8 mouse cellular contexts compared by ENCODE assay signal in the genomic region with DNA sequence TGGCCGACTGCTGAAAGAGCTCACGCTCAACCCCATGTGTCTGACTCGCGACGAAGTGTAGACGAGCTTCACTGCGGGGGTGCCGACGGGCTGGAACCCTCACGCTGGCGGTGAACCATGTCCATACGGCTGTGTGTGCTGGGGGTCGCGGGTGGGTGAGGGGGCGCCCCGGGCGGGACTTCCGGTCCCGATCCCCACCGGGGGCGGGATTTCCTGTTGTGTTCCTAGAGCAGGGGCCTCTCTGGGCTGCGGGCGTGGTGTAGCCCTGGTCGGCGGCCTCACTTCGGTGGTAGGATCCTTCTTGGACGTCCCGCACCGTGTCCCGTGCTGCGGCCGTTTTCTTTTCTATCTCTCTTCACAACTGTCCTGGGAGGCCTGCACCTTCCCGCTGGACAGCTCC. TPM values are rescaled to one million over a fixed set of nuclear protein-coding genes. Genes with fewer than 3 reads are reported as not detected.
A peak's percentile ranks its signal among the peaks of the same experiment; 100 is the strongest.
DNase-seq lines count a peak whose midpoint lies in the region; ATAC-seq and TF ChIP-seq lines count a peak whose summit lies in the region.

No protein-coding gene starts in this region.

- H3K4me2 ChIP-seq in intestine, postnatal 0 days (replicated peaks; ENCODE audit: low read depth): peak overlapping the region; percentile 67
- H3K4me2 ChIP-seq in liver, embryonic 14.5 days (ENCODE audit: low read depth): peak overlapping the region; percentile 97
- H3K4me2 ChIP-seq in neural tube, embryonic 14.5 days (ENCODE audit: low read depth, low read length): peak overlapping the region; percentile 71

- DNase-seq in heart, adult 18-20 months: peak; percentile 84
- no peak for DNase-seq in heart, adult 8-10 months (ENCODE audit: low spot score)
- DNase-seq in brain, embryonic 14.5 days (ENCODE audit: low read depth): peak; percentile 88
- DNase-seq in gastrocnemius, postnatal 10 days: peak; percentile 78
- peak; percentile 55 to 68 (median 60) for DNase-seq in liver, embryonic 14.5 days (ENCODE audit: low read depth in 3 of 3, low spot score in 3 of 3)
- DNase-seq in thymus, postnatal 14 days: peak; percentile 85

- peak overlapping the region; percentile 63 for H3K4me3 ChIP-seq in intestine, postnatal 0 days (ENCODE audit: low read depth, low read length)
- peak overlapping the region; percentile 80 to 90 for H3K4me3 ChIP-seq in liver, embryonic 14.5 days (ENCODE audit: insufficient read depth in 1 of 2, low read depth in 2 of 2, low read length in 2 of 2)
- H3K4me3 ChIP-seq in neural tube, embryonic 14.5 days (ENCODE audit: low read depth, low read length): peak overlapping the region; percentile 68

- no peak for TF ChIP-seq EP300 in liver, embryonic 14.5 days (IDR thresholded peaks at IDR 0.05; ENCODE audit: low read depth)

- peak overlapping the region; percentile 88 for H3K27ac ChIP-seq in intestine, postnatal 0 days (ENCODE audit: low read depth, low read length)
- peak overlapping the region; percentile 88 for H3K27ac ChIP-seq in liver, embryonic 14.5 days
- H3K27ac ChIP-seq in neural tube, embryonic 14.5 days (ENCODE audit: low read depth, low read length): peak overlapping the region; percentile 97

- WGBS in intestine, postnatal 0 days: under 1% methylated on average over 32 of the region's 33 CpGs
- WGBS in liver, embryonic 14.5 days (ENCODE audit: insufficient replicate concordance): under 1% methylated on average over 33 of the region's 33 CpGs
- WGBS in neural tube, embryonic 14.5 days: under 1% methylated on average over 32 of the region's 33 CpGs

- peak overlapping the region; percentile 53 for H3K9ac ChIP-seq in intestine, postnatal 0 days (ENCODE audit: low read depth, low read length)
- peak overlapping the region; percentile 80 for H3K9ac ChIP-seq in liver, embryonic 14.5 days (replicated peaks)
- H3K9ac ChIP-seq in neural tube, embryonic 14.5 days (replicated peaks; ENCODE audit: low read depth, low read length): peak overlapping the region; percentile 73

- TF ChIP-seq CTCF in brain, embryonic 14.5 days (IDR thresholded peaks at IDR 0.05; ENCODE audit: borderline replicate concordance, extremely low read depth, insufficient read depth, insufficient read length): no peak
- TF ChIP-seq CTCF in intestine, postnatal 0 days (IDR thresholded peaks at IDR 0.05; ENCODE audit: low read depth): no peak
- no peak for TF ChIP-seq CTCF in liver, embryonic 14.5 days (IDR thresholded peaks at IDR 0.05; ENCODE audit: low read depth)

- H3K36me3 ChIP-seq in intestine, postnatal 0 days (ENCODE audit: control insufficient read depth, insufficient read depth): peaks cover 25% of the 10 kb centered on the region
- H3K36me3 ChIP-seq in liver, embryonic 14.5 days (replicated peaks; ENCODE audit: control insufficient read depth, insufficient read depth, low read depth): peaks cover 7% of the 10 kb centered on the region; the same call in 1 of the 2 replicates
- peaks cover 19% of the 10 kb centered on the region for H3K36me3 ChIP-seq in neural tube, embryonic 14.5 days (ENCODE audit: control insufficient read depth, insufficient read depth, low read length)

- ATAC-seq in intestine, postnatal 0 days: peak; percentile 20
- ATAC-seq in liver, embryonic 14.5 days (ENCODE audit: insufficient read depth): peak; percentile 40
- ATAC-seq in neural tube, embryonic 14.5 days (ENCODE audit: low read depth): peak; percentile 44

- H3K9me3 ChIP-seq in intestine, postnatal 0 days (ENCODE audit: control insufficient read depth): no peaks in the 10 kb centered on the region
- H3K9me3 ChIP-seq in liver, embryonic 14.5 days (ENCODE audit: control insufficient read depth, low read length): no peaks in the 10 kb centered on the region
- H3K9me3 ChIP-seq in neural tube, embryonic 14.5 days (ENCODE audit: control insufficient read depth, low read length): no peaks in the 10 kb centered on the region

- H3K27me3 ChIP-seq in intestine, postnatal 0 days (replicated peaks; ENCODE audit: control insufficient read depth, insufficient read depth, low read length): no peaks in the 10 kb centered on the region
- no peaks in the 10 kb centered on the region for H3K27me3 ChIP-seq in liver, embryonic 14.5 days (ENCODE audit: control insufficient read depth, insufficient read depth, low read length)
- no peaks in the 10 kb centered on the region for H3K27me3 ChIP-seq in neural tube, embryonic 14.5 days (ENCODE audit: control insufficient read depth, insufficient read depth, low read length)

- no peak for TF ChIP-seq POLR2A in brain, embryonic 14.5 days (IDR thresholded peaks at IDR 0.05; ENCODE audit: borderline replicate concordance, extremely low read depth, insufficient read depth, insufficient read length, poor library complexity, severe bottlenecking)

- peaks cover 6% of the 10 kb centered on the region for H3K4me1 ChIP-seq in intestine, postnatal 0 days (replicated peaks; ENCODE audit: control insufficient read depth, insufficient read depth, low read length)
- peaks cover 23 to 24% of the 10 kb centered on the region in 2 experiments for H3K4me1 ChIP-seq in liver, embryonic 14.5 days (replicated peaks; ENCODE audit: control insufficient read depth in 2 of 2, insufficient read depth in 2 of 2, low read length in 1 of 2)
- peaks cover 29% of the 10 kb centered on the region for H3K4me1 ChIP-seq in neural tube, embryonic 14.5 days (ENCODE audit: control insufficient read depth, insufficient read depth, low read length)

RNA-seq across cellular contexts. Expression of gene Tbc1d17, which starts 1.3 kb away (rescaled TPM):
- total RNA-seq in heart, adult 18-20 months (2021): 10 to 100 TPM; 36.7 to 57.6 TPM
- 10 to 100 TPM; 40.7 to 59.5 (median 51.5) TPM for total RNA-seq in heart, adult 8-10 months (2022)
- 96.8 and 124 TPM in 2 replicates for polyA plus RNA-seq in brain, embryonic 14.5 days (2012; rRNA removed)
- total RNA-seq in gastrocnemius, postnatal 10 days (2021): 10 to 100 TPM; 41.7 to 49.0 TPM
- polyA plus RNA-seq in intestine, postnatal 0 days (2015; fragmentation: Nextera tagmentation; extraction: Ambion mirVana): 47.4 and 48.5 TPM in 2 replicates
- polyA plus RNA-seq in liver, embryonic 14.5 days (2012; rRNA removed): 12.9 and 16.2 TPM in 2 replicates
- polyA plus RNA-seq in liver, embryonic 14.5 days (2014; fragmentation: Nextera tagmentation; extraction: Ambion mirVana): 18.3 and 20.2 TPM in 2 replicates
- polyA plus RNA-seq in neural tube, embryonic 14.5 days (2014; fragmentation: Nextera tagmentation; extraction: Ambion mirVana): 92.5 and 96.4 TPM in 2 replicates

RNA-seq across cellular contexts. Expression of gene Akt1s1, which starts 1.4 kb away (rescaled TPM):
- 10 to 100 TPM; 65.1 to 67.1 TPM for total RNA-seq in heart, adult 18-20 months (2021)
- total RNA-seq in heart, adult 8-10 months (2022): 10 to 100 TPM; 64.3 to 76.2 (median 70.5) TPM
- 141 and 160 TPM in 2 replicates for polyA plus RNA-seq in brain, embryonic 14.5 days (2012; rRNA removed)
- 10 to 100 TPM; 84.2 to 86.4 TPM for total RNA-seq in gastrocnemius, postnatal 10 days (2021)
- 71.6 and 76.5 TPM in 2 replicates for polyA plus RNA-seq in intestine, postnatal 0 days (2015; fragmentation: Nextera tagmentation; extraction: Ambion mirVana)
- polyA plus RNA-seq in liver, embryonic 14.5 days (2012; rRNA removed): 25.8 and 36.4 TPM in 2 replicates
- 10.0 and 10.6 TPM in 2 replicates for polyA plus RNA-seq in liver, embryonic 14.5 days (2014; fragmentation: Nextera tagmentation; extraction: Ambion mirVana)
- 36.4 and 46.8 TPM in 2 replicates for polyA plus RNA-seq in neural tube, embryonic 14.5 days (2014; fragmentation: Nextera tagmentation; extraction: Ambion mirVana)

RNA-seq across cellular contexts. Expression of gene Pnkp, which starts 6.8 kb away (rescaled TPM):
- 10 to 100 TPM; 16.5 to 19.4 TPM for total RNA-seq in heart, adult 18-20 months (2021)
- 10 to 100 TPM; 17.8 to 20.6 (median 19.6) TPM for total RNA-seq in heart, adult 8-10 months (2022)
- 33.1 and 42.3 TPM in 2 replicates for polyA plus RNA-seq in brain, embryonic 14.5 days (2012; rRNA removed)
- total RNA-seq in gastrocnemius, postnatal 10 days (2021): 10 to 100 TPM; 14.4 to 16.5 TPM
- polyA plus RNA-seq in intestine, postnatal 0 days (2015; fragmentation: Nextera tagmentation; extraction: Ambion mirVana): 27.7 and 32.0 TPM in 2 replicates
- 12.7 and 14.3 TPM in 2 replicates for polyA plus RNA-seq in liver, embryonic 14.5 days (2012; rRNA removed)
- polyA plus RNA-seq in liver, embryonic 14.5 days (2014; fragmentation: Nextera tagmentation; extraction: Ambion mirVana): 15.6 and 17.0 TPM in 2 replicates
- polyA plus RNA-seq in neural tube, embryonic 14.5 days (2014; fragmentation: Nextera tagmentation; extraction: Ambion mirVana): 27.1 and 28.8 TPM in 2 replicates

RNA-seq across cellular contexts. Expression of gene Ptov1, which starts 19.4 kb away (rescaled TPM):
- total RNA-seq in heart, adult 18-20 months (2021): 100 to 1,000 TPM; 173 to 184 TPM
- total RNA-seq in heart, adult 8-10 months (2022): 100 to 1,000 TPM; 178 to 199 (median 189) TPM
- polyA plus RNA-seq in brain, embryonic 14.5 days (2012; rRNA removed): 927 and 1,026 TPM in 2 replicates
- total RNA-seq in gastrocnemius, postnatal 10 days (2021): 100 to 1,000 TPM; 210 to 216 TPM
- polyA plus RNA-seq in intestine, postnatal 0 days (2015; fragmentation: Nextera tagmentation; extraction: Ambion mirVana): 112 and 114 TPM in 2 replicates
- 47.3 and 54.1 TPM in 2 replicates for polyA plus RNA-seq in liver, embryonic 14.5 days (2012; rRNA removed)
- polyA plus RNA-seq in liver, embryonic 14.5 days (2014; fragmentation: Nextera tagmentation; extraction: Ambion mirVana): 35.0 and 42.1 TPM in 2 replicates
- polyA plus RNA-seq in neural tube, embryonic 14.5 days (2014; fragmentation: Nextera tagmentation; extraction: Ambion mirVana): 475 and 479 TPM in 2 replicates

RNA-seq across cellular contexts. Expression of gene Atf5, which starts 33.7 kb away (rescaled TPM):
- total RNA-seq in heart, adult 18-20 months (2021): 10 to 100 TPM; 60.2 to 62.7 TPM
- total RNA-seq in heart, adult 8-10 months (2022): 10 to 100 TPM; 55.1 to 71.1 (median 64.7) TPM
- polyA plus RNA-seq in brain, embryonic 14.5 days (2012; rRNA removed): 24.8 and 36.4 TPM in 2 replicates
- 10 to 100 TPM; 55.1 to 60.5 TPM for total RNA-seq in gastrocnemius, postnatal 10 days (2021)
- polyA plus RNA-seq in intestine, postnatal 0 days (2015; fragmentation: Nextera tagmentation; extraction: Ambion mirVana): 6.5 and 6.6 TPM in 2 replicates
- 33.8 and 36.4 TPM in 2 replicates for polyA plus RNA-seq in liver, embryonic 14.5 days (2012; rRNA removed)
- polyA plus RNA-seq in liver, embryonic 14.5 days (2014; fragmentation: Nextera tagmentation; extraction: Ambion mirVana): 2.5 TPM in 2 replicates
- 2.1 and 2.3 TPM in 2 replicates for polyA plus RNA-seq in neural tube, embryonic 14.5 days (2014; fragmentation: Nextera tagmentation; extraction: Ambion mirVana)
